Mouse (Mus musculus) embryonic facial prominence, embryonic 14.5 days (tissue): ENCODE measurements around the gene Dok1. TPM values are rescaled to one million over a fixed set of nuclear protein-coding genes. Genes with fewer than 3 reads are reported as not detected.

Experiments
- ATAC-seq: fragments of 200-750 bp; cut with Nextera tagmentation; 2 replicates; pipeline ENCODE4 v1.8.0; 2017; ENCODE audit warnings: low read depth, moderate number of reproducible peaks, moderate TSS enrichment
- DNase-seq: peaks from one replicate; pipeline ENCODE4 v3.0.0-alpha.2; 2015; ENCODE audit warnings: low spot score
- H3K27ac ChIP-seq: fragments of 300-500 bp; sonication (generic); replicated peaks from 2 replicates; pipeline ENCODE4 v1.5.1; 2014; ENCODE audit warnings: low read depth, mild to moderate bottlenecking, low read length, moderate library complexity
- H3K27me3 ChIP-seq: fragments of 300-500 bp; sonication (generic); replicated peaks from 2 replicates; pipeline ENCODE4 v1.6.1; 2014; ENCODE audit warnings: low read length; ENCODE audit not compliant: control insufficient read depth, insufficient read depth
- H3K36me3 ChIP-seq: fragments of 300-500 bp; sonication (generic); 2 replicates; pipeline ENCODE4 v1.6.1; 2014; ENCODE audit warnings: low read length, mixed read lengths; ENCODE audit not compliant: control insufficient read depth, insufficient read depth
- H3K4me1 ChIP-seq: fragments of 300-500 bp; sonication (generic); 2 replicates; pipeline ENCODE4 v1.6.1; 2014; ENCODE audit warnings: antibody characterized with exemption, low read length; ENCODE audit not compliant: control insufficient read depth, insufficient read depth
- H3K4me2 ChIP-seq: fragments of 300-500 bp; sonication (generic); 2 replicates; pipeline ENCODE4 v1.6.1; 2014; ENCODE audit warnings: low read depth, mild to moderate bottlenecking, low read length, moderate library complexity, mixed read lengths
- H3K4me3 ChIP-seq: fragments of 300-500 bp; sonication (generic); 2 replicates; pipeline ENCODE4 v1.5.1; 2014; ENCODE audit warnings: low read depth, mild to moderate bottlenecking, low read length
- H3K9ac ChIP-seq: fragments of 300-500 bp; sonication (generic); 2 replicates; pipeline ENCODE4 v1.6.1; 2014; ENCODE audit warnings: low read depth, mild to moderate bottlenecking, low read length, moderate library complexity, mixed read lengths
- H3K9me3 ChIP-seq: fragments of 300-500 bp; sonication (generic); 2 replicates; pipeline ENCODE4 v1.6.1; 2016; ENCODE audit warnings: low read length; ENCODE audit not compliant: control insufficient read depth
- WGBS: fragments of 180-500 bp; shearing (Covaris S2); extraction: QIAGEN DNeasy Blood & Tissue Kit; methylation state at CpG from one replicate; pipeline ENCODE4 v1.1.7; 2014; 5-methylcytosine and 5-hydroxymethylcytosine counted together
- polyA plus RNA-seq: library from polyadenylated mRNA; unstranded; fragments of >200 nt; fragmentation: Nextera tagmentation; extraction: Ambion mirVana; gene quantifications from 2 replicates; pipeline ENCODE4 v1.2.1, GENCODE M21; 2014

Gene Dok1
- polyA plus RNA-seq, 1 experiment from 2014 or later, result 6.7 TPM

DNA sequence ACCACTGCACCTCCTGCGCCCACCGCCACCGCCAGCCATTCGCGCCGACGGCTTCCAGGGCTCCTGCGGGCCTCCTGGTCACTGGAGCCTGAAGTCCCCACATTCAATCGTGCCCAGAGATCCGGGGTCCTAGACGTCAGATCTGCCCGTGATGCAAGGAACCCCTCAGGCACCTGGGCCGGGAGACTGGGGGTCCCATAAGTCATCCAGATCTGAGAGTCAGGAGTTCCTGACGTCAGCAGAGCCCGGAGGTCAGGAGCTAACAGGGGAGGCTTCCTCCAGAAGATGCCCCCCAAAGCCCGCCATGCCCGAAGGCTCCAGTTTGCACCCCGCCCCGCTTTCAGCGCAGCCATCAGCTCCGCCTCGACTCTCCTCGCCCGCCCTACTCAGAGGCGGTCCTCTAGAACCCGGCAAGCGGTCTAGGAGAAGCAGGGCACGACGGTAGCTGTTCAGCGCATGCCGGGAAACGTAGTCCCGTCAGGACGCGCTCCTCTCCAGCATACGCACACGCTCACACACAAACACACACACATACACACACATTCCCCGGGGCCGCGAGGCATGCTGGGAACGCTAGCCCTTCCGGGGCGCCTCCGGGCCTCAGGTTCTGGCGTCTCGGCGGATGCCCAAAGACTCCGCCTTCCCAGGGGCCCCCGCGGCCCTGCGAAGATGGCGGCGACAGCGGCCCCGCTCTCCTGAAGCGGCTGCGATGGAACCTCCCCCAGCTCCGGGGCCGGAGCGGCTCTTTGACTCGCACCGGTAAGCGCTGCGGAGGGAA lies 21.0 kb upstream of the Dok1 start, which contains the start of gene Aup1:
Gene Aup1 (plus strand): TSS at position 448 of the 778 bp plus-strand sequence.
- no peaks in the 10 kb centered on the region for H3K9me3 ChIP-seq
- peak within 1 kb of the TSS; percentile 87 for H3K27ac ChIP-seq
- peaks cover 39% of the 10 kb centered on the region for H3K36me3 ChIP-seq
- H3K4me1 ChIP-seq, result peaks cover 17% of the 10 kb centered on the region
- peak within 1 kb of the TSS; percentile 92 for H3K9ac ChIP-seq
- no peaks in the 10 kb centered on the region for H3K27me3 ChIP-seq
- H3K4me3 ChIP-seq, result peak within 1 kb of the TSS; percentile 94
- 0% methylated on average over 40 of the region's 64 CpGs for WGBS
- H3K4me2 ChIP-seq, result peak within 1 kb of the TSS; percentile 82
- DNase-seq, result peak; percentile 99
- peak; percentile 98 for ATAC-seq

DNA sequence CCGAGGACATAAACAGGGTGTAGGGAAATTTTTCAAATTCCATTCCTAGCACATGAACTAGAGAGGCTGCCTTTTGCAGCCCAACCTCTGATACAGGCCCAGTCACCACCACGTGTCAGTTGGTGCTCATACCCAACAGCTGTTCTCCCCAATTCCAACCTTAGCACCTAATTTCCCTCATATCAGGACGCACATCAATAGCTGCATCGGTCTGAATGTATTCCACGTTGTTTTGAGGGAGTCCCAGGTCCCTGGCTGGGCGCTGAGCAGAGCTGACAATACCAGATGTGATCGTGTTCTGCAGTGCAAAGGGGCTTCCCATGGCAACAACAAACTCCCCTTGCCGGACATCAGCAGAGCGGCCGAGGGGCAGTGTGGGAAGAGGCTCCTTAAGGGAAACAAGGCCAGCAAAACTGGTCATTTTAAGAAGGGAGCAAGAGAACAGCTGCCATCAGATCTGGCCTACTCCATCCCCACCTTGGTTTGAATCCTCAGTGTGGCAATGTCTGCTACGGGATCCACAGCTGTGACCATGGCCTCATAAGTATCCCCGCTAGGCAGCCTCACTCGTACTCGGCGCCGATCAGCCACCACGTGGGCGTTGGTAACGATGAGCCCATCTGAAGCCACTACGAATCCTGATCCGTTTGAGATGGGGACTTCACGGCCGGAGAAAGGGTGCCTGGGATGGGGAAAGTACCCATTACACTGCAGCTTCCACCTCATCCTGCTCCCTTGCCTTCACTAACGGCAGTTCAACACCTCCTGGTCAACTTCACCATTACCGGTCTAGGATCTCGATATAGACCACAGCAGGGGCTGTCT lies 20.1 kb upstream of the Dok1 start:
- no peaks in the 10 kb centered on the region for H3K27me3 ChIP-seq
- DNase-seq (peak; percentile 66), ATAC-seq (no peak)
- H3K9ac ChIP-seq, result peak overlapping the region; percentile 92
- WGBS, result under 1% methylated on average over 26 of the region's 26 CpGs
- peak overlapping the region; percentile 82 for H3K4me2 ChIP-seq
- peak overlapping the region; percentile 87 for H3K27ac ChIP-seq
- no peaks in the 10 kb centered on the region for H3K9me3 ChIP-seq
- peak overlapping the region; percentile 94 for H3K4me3 ChIP-seq
- H3K36me3 ChIP-seq, result peaks cover 39% of the 10 kb centered on the region
- peaks cover 17% of the 10 kb centered on the region for H3K4me1 ChIP-seq

DNA sequence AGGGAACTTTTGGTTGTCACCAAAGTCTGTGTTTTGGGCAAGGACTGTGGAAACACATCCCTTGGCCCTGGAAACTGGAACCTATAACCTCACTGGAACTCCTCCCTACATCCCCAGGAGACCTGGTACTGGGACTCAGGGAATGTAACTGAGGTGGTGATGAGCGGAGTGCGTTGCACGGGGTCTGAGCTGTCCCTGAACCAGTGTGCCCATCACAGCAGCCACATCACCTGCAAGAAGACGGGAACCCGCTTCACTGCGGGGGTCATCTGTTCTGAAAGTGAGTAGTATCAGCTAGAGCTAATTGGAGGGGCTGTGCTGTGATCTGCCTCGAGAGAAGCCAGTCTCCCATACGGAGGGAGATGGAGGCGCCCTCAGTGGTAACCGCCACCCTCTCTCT lies 16.1 kb upstream of the Dok1 start:
- WGBS, result 78% methylated on average over 10 of the region's 10 CpGs
- peaks cover 9% of the 10 kb centered on the region for H3K4me1 ChIP-seq
- no peak for ATAC-seq
- no peaks in the 10 kb centered on the region for H3K9me3 ChIP-seq
- DNase-seq, result no peak
- no peak overlapping the region for H3K27ac ChIP-seq
- H3K27me3 ChIP-seq, result no peaks in the 10 kb centered on the region
- no peak overlapping the region for H3K9ac ChIP-seq
- H3K36me3 ChIP-seq, result peaks cover 24% of the 10 kb centered on the region
- H3K4me2 ChIP-seq, result no peak overlapping the region
- H3K4me3 ChIP-seq, result no peak overlapping the region

GRCm38 (mm10) chr6:83044742-83045141 lies 11.5 kb upstream of the Dok1 start:
- 69% methylated on average over 8 of the region's 9 CpGs for WGBS
- Histone ChIP-seq H3K4me2 (no peak overlapping the region), H3K9me3 (no peaks in the 10 kb centered on the region), H3K36me3 (0 out of 2 replicates have a peak, but pooled peaks cover under 1% of the 10 kb centered on the region), H3K9ac (no peak overlapping the region), H3K4me3 (no peak overlapping the region), H3K27me3 (no peaks in the 10 kb centered on the region), H3K4me1 (no peaks in the 10 kb centered on the region), H3K27ac (no peak overlapping the region)
- no peak for DNase-seq
- no peak for ATAC-seq

DNA sequence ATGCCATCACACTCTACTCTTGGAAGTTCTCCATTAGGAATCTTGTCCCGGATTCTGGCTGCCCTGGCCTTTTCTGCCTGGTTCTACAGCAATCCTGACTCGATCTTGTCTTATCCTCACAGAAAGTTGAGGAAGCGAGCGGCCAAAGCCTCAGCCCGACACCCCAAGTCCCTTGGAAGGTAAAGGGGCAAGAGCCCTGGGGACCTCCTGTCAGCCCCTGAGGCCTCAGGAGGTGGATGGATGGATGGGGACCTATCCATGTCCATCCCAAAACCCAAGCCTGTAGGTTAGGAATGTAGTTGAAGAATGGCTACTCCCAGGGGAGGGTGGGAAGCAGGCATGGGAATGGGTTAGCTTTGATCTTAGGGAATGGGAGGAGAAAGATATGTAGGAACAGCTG lies 10.7 kb upstream of the Dok1 start:
- WGBS, result 94% methylated on average over 5 of the region's 5 CpGs
- no peak overlapping the region for H3K4me3 ChIP-seq
- no peak overlapping the region for H3K4me2 ChIP-seq
- no peaks in the 10 kb centered on the region for H3K36me3 ChIP-seq
- no peaks in the 10 kb centered on the region for H3K4me1 ChIP-seq
- no peaks in the 10 kb centered on the region for H3K9me3 ChIP-seq
- DNase-seq (no peak), ATAC-seq (no peak)
- H3K27ac ChIP-seq, result no peak overlapping the region
- no peaks in the 10 kb centered on the region for H3K27me3 ChIP-seq
- no peak overlapping the region for H3K9ac ChIP-seq

- Histone ChIP-seq H3K27ac (no peak overlapping the region), H3K4me1 (peaks cover 1% of the 10 kb centered on the region; the same call in 1 of the 2 replicates), H3K4me3 (no peak overlapping the region), H3K27me3 (no peaks in the 10 kb centered on the region), H3K9me3 (no peaks in the 10 kb centered on the region), H3K4me2 (no peak overlapping the region), H3K9ac (no peak overlapping the region), H3K36me3 (no peaks in the 10 kb centered on the region)
- no peak for DNase-seq
- ATAC-seq, result no peak
- 71% methylated on average over 4 of the region's 6 CpGs for WGBS
Observed at GRCm38 (mm10) chr6:83043561-83043960, 10.3 kb upstream of the Dok1 start.

- WGBS, result 71% methylated on average over 5 of the region's 5 CpGs
- Histone ChIP-seq H3K27ac (no peak overlapping the region), H3K4me2 (no peak overlapping the region), H3K9me3 (no peaks in the 10 kb centered on the region), H3K9ac (no peak overlapping the region), H3K27me3 (no peaks in the 10 kb centered on the region), H3K4me1 (peaks cover 6% of the 10 kb centered on the region; the same call in 1 of the 2 replicates), H3K4me3 (no peak overlapping the region), H3K36me3 (no peaks in the 10 kb centered on the region; the same call in 1 of the 2 replicates)
- ATAC-seq (no peak), DNase-seq (no peak)
Observed at GRCm38 (mm10) chr6:83040601-83041000, 7.3 kb upstream of the Dok1 start.

DNA sequence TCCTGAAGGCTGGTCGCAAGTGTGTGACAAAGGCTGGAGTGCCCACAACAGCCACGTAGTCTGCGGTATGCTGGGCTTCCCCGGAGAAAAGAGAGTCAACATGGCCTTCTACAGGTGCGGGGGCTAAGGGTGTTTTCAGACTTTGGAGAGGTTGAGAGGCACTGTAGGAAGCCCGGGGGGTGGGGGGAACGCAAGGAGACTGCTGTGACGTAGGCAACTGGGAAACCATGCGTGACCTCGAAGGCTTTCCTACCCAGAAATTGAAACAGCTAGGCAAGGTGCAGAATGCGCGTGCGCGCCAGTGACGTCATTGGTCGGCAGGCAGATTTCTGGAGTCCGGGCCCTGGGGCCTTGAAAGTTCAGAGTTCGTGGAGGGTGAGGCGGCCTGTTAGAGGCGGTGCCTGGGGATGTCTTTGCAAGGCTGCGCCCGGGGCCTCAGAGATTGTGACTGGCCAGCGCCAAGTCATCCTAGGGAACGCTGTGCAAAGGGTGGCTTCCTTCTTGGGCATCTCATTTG lies 5.3 kb upstream of the Dok1 start:
- Histone ChIP-seq H3K27me3 (no peaks in the 10 kb centered on the region), H3K4me1 (peaks cover 15% of the 10 kb centered on the region), H3K27ac (no peak overlapping the region), H3K36me3 (no peaks in the 10 kb centered on the region; the same call in 1 of the 2 replicates), H3K9me3 (no peaks in the 10 kb centered on the region), H3K4me2 (peak overlapping the region; percentile 59), H3K9ac (peak overlapping the region; percentile 52; the same call in 1 of the 2 replicates), H3K4me3 (peak overlapping the region; percentile 23)
- peak; percentile 67 for DNase-seq
- ATAC-seq, result peak; percentile 58; the same call in 1 of the 2 replicates
- 10% methylated on average over 24 of the region's 24 CpGs for WGBS
